Mouse (Mus musculus) kidney, postnatal 10 days (tissue): ENCODE data around the gene Crtac1.

Source experiments
- DNase-seq: peaks from one replicate; pipeline ENCODE4 v3.0.0; 2021; ENCODE audit warnings: mixed read lengths

Crtac1 gene

GRCm38 (mm10) chr19:42415042-42415441 is 16.5 kb downstream of the Crtac1 start:
- DNase-seq, result no peak

- DNase-seq, result no peak
Measured at GRCm38 (mm10) chr19:42409856-42410255, 21.7 kb downstream of the Crtac1 start.

GRCm38 (mm10) chr19:42409226-42409625 is 22.4 kb downstream of the Crtac1 start:
- no peak for DNase-seq

- DNase-seq, result no peak
Measured at GRCm38 (mm10) chr19:42404364-42404763, 27.2 kb downstream of the Crtac1 start.

GRCm38 (mm10) chr19:42399974-42400373 is 31.6 kb downstream of the Crtac1 start:
- no peak for DNase-seq

- peak; percentile 83 for DNase-seq
Measured at GRCm38 (mm10) chr19:42397281-42397680, 34.3 kb downstream of the Crtac1 start.

GRCm38 (mm10) chr19:42394848-42395534 is 36.6 kb downstream of the Crtac1 start:
- DNase-seq, result no peak

GRCm38 (mm10) chr19:42393920-42394319 is 37.7 kb downstream of the Crtac1 start:
- no peak for DNase-seq

- DNase-seq, result no peak
Measured at GRCm38 (mm10) chr19:42392094-42392493, 39.5 kb downstream of the Crtac1 start.

- no peak for DNase-seq
Measured at GRCm38 (mm10) chr19:42389574-42389973, 42.0 kb downstream of the Crtac1 start.

- no peak for DNase-seq
Measured at GRCm38 (mm10) chr19:42384981-42385598, 46.5 kb downstream of the Crtac1 start.

GRCm38 (mm10) chr19:42380981-42381373 is 50.6 kb downstream of the Crtac1 start:
- DNase-seq, result peak; percentile 13

- peak; percentile 20 for DNase-seq
Measured at GRCm38 (mm10) chr19:42380321-42380980, 51.1 kb downstream of the Crtac1 start.

- DNase-seq, result no peak
Measured at GRCm38 (mm10) chr19:42379798-42380197, 51.8 kb downstream of the Crtac1 start.

GRCm38 (mm10) chr19:42377206-42377605 is 54.4 kb downstream of the Crtac1 start:
- no peak for DNase-seq

- no peak for DNase-seq
Measured at GRCm38 (mm10) chr19:42363551-42363950, 68.0 kb downstream of the Crtac1 start.

GRCm38 (mm10) chr19:42358406-42358805 is 73.2 kb downstream of the Crtac1 start:
- no peak for DNase-seq

GRCm38 (mm10) chr19:42356854-42357253 is 74.7 kb downstream of the Crtac1 start:
- no peak for DNase-seq

GRCm38 (mm10) chr19:42355476-42355875 is 76.1 kb downstream of the Crtac1 start:
- no peak for DNase-seq

GRCm38 (mm10) chr19:42341183-42341582 is 90.4 kb downstream of the Crtac1 start:
- peak; percentile 13 for DNase-seq

GRCm38 (mm10) chr19:42332081-42332736 is 99.4 kb downstream of the Crtac1 start:
- DNase-seq, result no peak

GRCm38 (mm10) chr19:42331446-42331845 is 100.1 kb downstream of the Crtac1 start:
- DNase-seq, result no peak

GRCm38 (mm10) chr19:42328160-42328559 is 103.4 kb downstream of the Crtac1 start:
- no peak for DNase-seq

GRCm38 (mm10) chr19:42325894-42326293 is 105.7 kb downstream of the Crtac1 start:
- peak; percentile 89 for DNase-seq
